Mouse (Mus musculus) gastrocnemius, adult 8-10 months (tissue): ENCODE data around the gene Trappc13. TPM values are rescaled to one million over a fixed set of nuclear protein-coding genes. Genes with fewer than 3 reads are reported as not detected.

Experiments used
- DNase-seq, 2 experiments: peaks; one replicate each; pipeline ENCODE4 v3.0.0; 2022; ENCODE audit warnings: low spot score in 2 of 2
- total RNA-seq, 4 experiments: library from RNA; stranded (reverse); gene quantifications; 2 replicates each; pipeline ENCODE4 v1.2.4; 2022

Gene Trappc13
- total RNA-seq, 4 experiments from 2014 or later, result 32.3 to 36.0 (median 34.4) TPM

DNA sequence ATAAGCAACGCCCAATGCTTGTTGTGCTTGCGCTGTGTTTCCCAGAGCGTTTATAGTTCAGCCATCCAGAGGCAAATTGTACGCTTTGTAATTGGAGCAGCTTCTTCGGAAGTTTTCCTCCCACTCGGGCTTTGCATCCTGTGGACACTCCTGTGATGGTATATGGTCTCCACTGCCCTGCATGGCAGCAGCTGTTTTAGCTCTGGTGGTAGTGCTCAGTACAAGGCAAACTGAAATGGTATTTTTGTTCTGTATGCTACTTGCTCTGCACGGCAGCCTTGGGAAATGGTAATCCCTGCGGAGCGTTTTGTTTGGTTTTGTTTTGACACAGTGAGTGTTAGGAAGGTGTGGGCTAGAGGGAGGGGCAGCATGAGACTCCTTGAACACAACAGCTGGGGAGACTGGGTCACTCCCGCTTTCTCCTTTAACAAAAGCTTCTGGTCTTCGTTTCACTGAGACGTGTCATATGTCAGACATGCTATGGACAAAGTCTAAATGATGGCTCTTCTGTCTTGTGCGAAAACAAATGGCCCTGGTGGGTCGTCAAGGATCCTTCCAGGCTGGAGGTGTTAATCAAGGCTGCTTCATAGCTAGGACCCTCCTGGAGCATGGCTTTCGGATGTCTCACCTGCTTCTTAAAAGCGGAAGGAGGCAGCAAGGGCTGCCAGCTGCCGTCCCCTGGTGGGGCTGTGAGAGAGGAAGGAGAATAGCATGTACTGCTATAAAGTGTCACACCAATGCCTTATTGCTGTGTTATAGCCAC lies 56.0 kb downstream of the Trappc13 start:
- no peak for DNase-seq

DNA sequence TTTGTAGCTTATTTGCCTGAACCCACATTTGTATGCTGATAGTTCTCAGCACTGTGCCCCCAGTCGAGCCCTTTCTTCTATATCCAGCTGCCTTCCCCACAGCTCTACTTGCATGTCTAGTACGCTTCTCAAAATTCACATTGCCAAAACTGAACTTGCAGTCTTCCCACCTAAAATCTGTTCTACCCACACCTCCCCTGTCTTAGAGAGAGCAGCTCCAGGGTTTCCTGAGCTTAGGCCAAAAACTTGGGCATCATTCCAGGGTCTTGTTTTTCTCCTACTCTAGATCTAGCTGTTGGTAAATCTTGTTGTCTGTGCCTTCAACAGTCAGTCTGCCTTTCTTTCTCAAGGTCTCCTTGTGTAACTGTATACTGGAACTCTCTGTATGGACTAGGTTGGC lies 63.4 kb downstream of the Trappc13 start:
- no peak for DNase-seq

DNA sequence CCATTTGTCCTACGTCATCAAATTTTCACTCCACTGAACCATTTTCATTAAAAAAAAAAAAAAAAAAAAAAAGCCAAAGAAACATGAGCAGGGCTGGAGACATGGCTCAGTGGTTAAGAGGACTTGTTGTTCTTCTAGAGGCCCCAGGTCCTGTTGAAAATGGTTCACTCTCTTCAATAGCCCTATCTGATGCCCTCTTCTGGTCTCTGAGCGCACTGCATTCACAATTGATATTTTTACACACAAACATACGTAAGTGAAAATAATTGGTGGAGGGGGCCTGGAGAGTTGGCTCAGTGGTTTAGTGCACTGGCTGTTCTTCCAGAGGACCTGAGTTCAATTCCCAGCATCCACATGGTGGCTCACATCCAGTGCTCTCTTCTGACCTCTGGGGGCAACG lies 64.5 kb downstream of the Trappc13 start:
- no peak for DNase-seq

DNA sequence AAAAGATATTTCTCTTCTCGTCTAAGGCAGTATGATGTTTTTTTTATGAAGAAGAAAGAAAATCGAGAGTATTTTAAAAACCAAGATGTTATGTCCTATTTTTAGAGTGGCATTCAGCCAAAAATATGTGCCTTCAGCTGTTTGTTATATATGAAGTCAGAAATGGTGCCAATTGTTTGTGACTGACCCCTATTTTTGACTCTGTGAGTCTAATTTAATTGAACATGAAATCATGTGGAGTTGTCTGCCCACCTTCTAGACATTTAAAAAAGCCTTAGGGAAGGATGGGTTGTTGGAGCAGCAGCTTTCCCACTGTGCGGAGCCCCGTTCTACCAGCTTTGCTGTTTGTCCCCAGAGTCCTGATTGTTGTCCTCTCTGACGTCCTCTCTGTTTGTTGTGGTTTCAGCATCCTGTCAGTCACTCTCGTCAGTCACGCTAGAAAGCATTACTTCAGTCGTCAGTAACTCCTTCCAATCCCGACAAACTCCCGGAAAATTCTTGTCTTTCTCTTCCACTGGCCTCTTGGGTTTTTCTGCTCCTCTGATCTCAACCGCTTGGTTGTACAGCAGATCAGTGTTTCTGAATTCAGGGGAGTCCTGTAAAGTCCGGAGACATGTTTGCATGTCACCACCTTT lies 65.9 kb downstream of the Trappc13 start:
- no peak for DNase-seq

DNA sequence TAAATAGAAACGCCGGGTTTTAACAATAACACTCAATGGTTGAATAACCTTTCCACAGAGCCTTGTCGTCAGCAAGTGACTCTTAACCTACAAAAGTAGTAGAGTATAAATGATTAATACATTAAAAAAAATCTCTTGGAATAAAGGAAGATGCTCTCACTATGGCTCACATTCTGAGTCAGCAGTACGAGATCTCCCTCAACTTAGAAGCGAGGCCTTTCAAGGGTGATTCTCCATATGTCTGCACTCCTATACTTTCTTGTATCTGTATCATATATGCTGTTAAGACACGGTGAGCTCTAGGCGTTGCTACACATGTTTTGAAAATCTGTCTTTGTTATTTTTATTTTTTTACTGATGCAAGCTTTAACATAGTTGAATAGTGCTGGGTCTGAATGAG lies 67.7 kb downstream of the Trappc13 start:
- no peak for DNase-seq

DNA sequence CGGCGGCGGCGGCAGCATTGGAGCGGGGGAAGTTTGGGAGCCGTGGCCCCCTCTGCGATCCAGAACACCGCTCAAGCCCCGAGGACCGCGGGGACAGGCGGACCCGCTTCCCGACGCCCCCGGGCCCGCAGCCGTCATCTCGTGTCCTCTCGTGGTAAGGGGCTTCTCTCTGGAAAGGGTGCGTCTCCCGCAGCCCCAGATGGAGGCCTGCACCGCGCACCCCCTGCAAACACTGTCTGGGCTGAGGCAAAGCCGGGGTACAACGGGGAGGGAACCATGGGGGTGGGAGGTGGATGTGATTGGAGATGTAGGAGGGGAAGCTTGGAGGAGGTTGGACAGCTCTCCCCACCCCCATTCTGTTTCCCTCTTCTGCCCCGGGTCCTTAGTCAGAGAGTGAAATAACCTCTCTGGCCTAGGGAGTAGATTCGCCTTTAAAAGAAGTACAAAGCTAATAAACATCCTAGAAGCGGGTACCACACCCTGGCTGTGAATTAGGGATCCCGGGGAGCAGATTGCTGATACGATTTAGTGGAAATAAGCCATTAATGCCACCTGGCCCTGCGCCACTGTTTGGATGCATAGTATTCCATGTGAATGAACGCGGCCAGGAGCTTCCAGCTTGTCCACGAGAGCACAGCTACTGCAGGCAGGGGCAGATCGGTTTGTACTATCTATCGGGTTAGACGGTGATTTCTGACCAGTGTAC lies 68.3 kb downstream of the Trappc13 start:
- peak; percentile 9 to 10 for DNase-seq

DNA sequence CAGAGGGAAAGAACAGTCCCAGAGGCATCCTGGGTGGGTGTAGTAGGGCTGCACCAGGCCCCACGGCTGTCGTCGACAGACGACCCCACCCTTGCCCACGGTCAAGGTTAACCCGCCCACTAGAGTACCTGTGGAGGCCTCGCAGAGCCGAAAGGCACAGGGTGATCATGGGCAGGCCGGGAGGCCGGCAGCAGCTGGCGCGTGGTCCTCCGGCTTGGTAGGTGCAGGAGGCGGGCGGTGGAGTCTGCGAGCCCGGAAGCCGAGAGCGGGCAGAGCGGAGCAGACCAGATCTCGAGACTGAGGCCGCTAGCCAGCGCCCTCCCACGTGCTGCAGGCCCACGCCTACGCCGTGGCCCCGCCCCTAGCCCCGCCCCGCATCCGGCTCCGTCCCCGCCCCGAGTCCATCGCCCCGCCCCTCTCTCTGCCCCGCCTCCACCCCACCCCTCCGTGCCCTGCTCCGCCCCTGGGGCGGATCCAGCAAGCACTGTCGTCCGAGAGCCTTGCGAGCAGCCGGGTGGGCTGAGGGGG lies 68.9 kb downstream of the Trappc13 start, which contains the start of the genes Nln and Sgtb:
Gene Nln, minus strand, starts transcription at position 327 of the 528 bp plus-strand sequence.
Gene Sgtb, plus strand, starts transcription at position 454 of the 528 bp plus-strand sequence.
- peak; percentile 71 to 85 for DNase-seq

DNA sequence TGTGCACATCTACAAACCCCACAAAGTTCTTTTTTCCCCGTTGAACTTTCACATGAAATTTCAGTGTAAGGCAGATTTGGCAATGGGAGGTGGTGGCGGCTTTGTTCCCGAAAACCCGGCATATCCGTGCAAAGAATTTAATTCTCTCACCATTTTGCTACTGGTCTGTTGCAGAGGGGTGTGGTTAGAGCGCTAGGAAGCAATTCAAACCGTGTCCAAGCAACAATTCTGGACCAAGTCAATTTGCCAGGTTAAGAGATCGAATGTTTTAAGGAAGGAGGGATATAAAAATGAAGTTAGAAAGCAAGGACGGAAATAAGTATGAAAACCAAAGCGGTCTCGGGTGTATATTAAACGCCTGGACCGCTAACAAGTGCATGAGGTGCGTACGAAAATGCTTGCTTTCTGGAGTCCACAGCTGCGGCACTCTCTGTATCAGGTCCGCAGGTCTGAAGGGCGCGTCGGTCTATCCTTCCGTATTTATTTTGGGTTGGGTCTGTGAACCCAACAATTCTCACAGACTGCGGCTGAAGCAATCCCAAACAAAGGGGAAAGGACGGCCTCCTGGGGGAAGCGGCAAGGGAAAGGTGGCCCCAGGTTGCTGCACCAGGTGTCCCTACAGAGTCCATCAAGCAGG lies 69.5 kb downstream of the Trappc13 start:
- DNase-seq, result no peak

DNA sequence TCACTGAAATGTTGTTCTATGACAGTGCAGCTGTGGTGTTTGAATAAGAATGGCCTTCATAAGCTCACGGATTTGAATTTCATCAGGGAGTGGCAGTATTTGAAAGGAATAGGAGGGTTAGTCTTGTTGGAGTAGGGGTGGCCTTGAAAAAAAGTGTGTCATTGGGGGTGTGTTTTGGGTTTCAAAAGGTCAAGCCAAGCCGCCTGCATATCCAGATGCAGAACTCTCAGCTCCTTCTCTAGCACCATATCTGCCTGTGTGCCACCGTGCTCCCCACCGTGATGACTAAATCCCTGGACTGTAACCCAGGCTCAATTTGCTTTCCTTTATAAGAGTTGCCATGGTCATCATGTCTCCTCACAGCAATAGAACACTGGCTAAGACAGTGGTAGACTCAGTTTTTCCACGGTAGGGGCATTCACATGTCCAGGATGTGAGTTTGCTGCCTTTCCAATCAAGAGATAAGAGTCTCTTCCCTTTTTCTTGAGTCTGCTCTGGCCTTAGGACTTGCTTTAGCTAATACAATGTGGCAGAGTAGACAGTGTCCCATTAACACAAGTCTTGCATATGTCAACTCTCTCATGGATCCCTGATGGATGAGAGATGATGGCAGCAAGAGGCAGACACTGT lies 76.5 kb downstream of the Trappc13 start:
- no peak for DNase-seq

DNA sequence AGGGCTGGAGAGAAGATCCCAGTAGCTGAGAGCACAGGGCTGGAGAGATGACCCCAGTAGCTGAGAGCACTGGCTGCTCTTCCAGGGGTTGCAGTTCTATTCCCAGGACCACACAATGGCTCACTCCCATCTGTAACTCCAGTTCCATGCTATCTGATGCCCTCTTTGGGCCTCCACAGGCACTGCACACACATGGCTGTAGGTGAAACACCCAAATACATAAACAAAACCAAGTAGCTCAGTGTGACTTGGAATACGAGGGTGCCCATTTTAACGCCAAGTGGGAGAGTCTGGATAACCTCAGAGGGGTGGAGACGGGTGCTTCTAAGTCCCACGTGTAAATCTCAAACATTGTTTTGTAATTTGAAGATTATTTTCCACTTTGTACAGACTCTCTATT lies 77.9 kb downstream of the Trappc13 start:
- no peak for DNase-seq

DNA sequence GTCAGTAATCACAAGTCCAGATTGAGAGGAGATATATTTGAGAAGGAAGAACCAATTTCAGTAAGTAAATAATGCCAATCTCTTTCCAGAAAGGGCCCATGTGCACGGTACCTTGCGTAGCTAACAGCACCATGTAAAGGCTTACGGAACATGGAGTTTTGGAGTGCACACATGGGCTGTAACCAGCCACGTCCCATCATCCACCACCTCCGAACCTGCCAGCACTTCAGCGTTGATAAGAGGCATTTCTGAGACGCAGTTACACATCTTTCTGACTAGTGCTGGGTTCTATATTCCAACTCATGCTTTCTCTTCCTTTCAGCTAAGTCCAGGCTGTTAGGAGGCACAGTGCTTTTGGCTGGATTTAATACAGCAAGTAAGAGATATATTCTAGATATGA lies 81.1 kb downstream of the Trappc13 start:
- DNase-seq, result no peak

DNA sequence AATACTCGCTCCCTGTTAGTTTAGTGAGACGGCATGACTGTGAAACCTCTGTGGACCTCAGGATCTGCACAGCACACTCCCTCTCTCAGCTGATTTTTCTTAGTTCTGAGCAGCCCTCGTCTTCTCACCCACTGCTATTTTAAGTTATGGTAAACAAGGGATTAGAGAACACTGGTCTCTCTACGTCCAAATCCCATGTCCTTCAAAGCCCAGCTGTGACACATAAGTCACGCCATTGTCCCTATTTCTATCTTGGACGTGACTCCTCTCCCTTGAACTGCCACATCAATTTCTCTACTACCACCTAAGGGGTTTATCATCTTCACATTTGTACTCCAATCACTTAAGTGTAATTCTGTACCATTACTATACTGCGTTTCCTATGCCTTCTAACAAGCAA lies 82.3 kb downstream of the Trappc13 start:
- DNase-seq, result no peak

DNA sequence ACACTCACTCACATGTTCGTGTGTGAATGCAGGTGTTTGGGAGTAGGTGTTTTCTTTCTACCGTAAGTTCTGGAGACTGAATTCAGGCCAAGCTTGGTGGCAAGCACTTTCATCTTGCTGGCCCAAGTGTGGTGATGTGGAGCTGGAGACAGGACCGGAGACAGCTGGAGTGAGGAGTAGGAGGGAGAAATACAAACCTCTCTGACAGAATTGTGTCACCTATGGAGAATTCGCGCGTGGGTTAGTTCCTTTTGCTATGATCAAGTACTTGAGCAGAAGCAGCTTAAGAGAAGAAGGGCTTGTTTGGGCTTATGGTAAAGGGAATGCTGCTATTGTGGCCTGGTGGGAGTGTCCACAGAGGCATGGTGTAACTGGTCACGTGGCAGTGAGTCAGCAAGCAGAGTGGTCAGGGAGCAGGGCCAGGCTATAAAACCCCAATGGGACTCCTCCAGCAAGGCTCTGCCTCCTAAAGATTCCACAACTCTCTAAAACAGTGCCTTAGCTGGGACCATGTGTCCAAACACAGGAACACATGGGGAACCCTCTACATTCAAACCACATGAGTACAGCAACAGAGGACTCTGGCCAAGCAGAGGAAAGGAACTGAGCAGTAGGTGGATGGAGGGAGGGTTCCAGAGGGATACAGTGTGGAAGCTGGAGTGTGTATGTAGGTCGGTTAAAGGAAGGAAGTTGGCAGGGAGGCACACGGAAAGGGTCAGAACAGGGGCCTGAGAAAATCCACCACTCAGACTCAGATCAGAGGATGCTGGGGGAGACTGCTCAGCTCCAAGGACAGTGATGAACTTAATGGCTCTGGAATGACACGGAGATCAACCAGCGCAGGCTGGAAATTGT lies 83.5 kb downstream of the Trappc13 start:
- no peak for DNase-seq

Other genes starting within 250 kb of the Trappc13 start
- 1 to 10 TPM; 4.6 to 5.9 (median 5.1) TPM for gene Nln, start 68.9 kb downstream of the Trappc13 start, total RNA-seq
- under 1 TPM; 0.10 to 0.83 (median 0.61) TPM for gene Sgtb, start 68.7 kb downstream of the Trappc13 start, total RNA-seq
- 10 to 100 TPM; 27.1 to 29.6 (median 28.0) TPM for gene Trim23, start 328 bp upstream of the Trappc13 start, total RNA-seq
- under 1 TPM in 3 of 4 experiments, not detected in 1; 0.19 to 0.43 (median 0.34) TPM for gene Cenpk, start 50.1 kb upstream of the Trappc13 start, total RNA-seq
- gene Ppwd1, start 50.4 kb upstream of the Trappc13 start, total RNA-seq, result 1 to 10 TPM; 6.3 to 7.5 (median 7.0) TPM
- 1 to 10 TPM in 2 of 4 experiments, under 1 TPM in 2; 0.75 to 1.3 (median 1.0) TPM for gene Adamts6, start 109.4 kb upstream of the Trappc13 start, total RNA-seq